9 mouse cellular contexts compared by ENCODE assay signal in genomic region chr3:144537078-144537855, GRCm38 (mm10). TPM values are rescaled to one million over a fixed set of nuclear protein-coding genes. Genes with fewer than 3 reads are reported as not detected.
A peak's percentile ranks its signal among the peaks of the same experiment; 100 is the strongest.
DNase-seq lines count a peak whose midpoint lies in the region; ATAC-seq and TF ChIP-seq lines count a peak whose summit lies in the region.
"Had no signal": no experiment of that assay in that cellular context is flagged by ENCODE, and none has a peak within 500 bp of the region (broad histone marks: within the 10 kb centered on the region; RNA-seq: fewer than 3 reads in every experiment).

No protein-coding gene starts in this region.

- H3K27me3 ChIP-seq in heart, embryonic 14.5 days (ENCODE audit: control insufficient read depth, insufficient read depth, low read length) = no peaks in the 10 kb centered on the region
- H3K27me3 ChIP-seq in heart, embryonic 10.5 days (ENCODE audit: insufficient read depth, poor library complexity, severe bottlenecking) = no peaks in the 10 kb centered on the region
- no peaks in the 10 kb centered on the region for H3K27me3 ChIP-seq in thymus, adult 2 months (ENCODE audit: control insufficient read depth, insufficient read depth, low read length)
- no peaks in the 10 kb centered on the region for H3K27me3 ChIP-seq in liver, embryonic 15.5 days

- peaks cover 12 to 28% of the 10 kb centered on the region in 2 experiments for H3K4me1 ChIP-seq in heart, embryonic 14.5 days (ENCODE audit: control insufficient read depth in 2 of 2, insufficient read depth in 2 of 2, low read length in 2 of 2)
- peaks cover 28% of the 10 kb centered on the region for H3K4me1 ChIP-seq in heart, embryonic 10.5 days
- H3K4me1 ChIP-seq in thymus, adult 2 months (replicated peaks; ENCODE audit: control insufficient read depth, insufficient read depth, low read length) = peaks cover 11% of the 10 kb centered on the region
- H3K4me1 ChIP-seq in liver, embryonic 15.5 days (replicated peaks) = peaks cover 7% of the 10 kb centered on the region

- ATAC-seq in heart, embryonic 14.5 days (ENCODE audit: insufficient number of reproducible peaks, insufficient read depth, low FRiP score, low read depth) = no peak
- ATAC-seq in liver, embryonic 15.5 days (ENCODE audit: insufficient read depth) = peak; percentile 74; the same call in 1 of the 2 replicates

- no peak overlapping the region for H3K4me3 ChIP-seq in heart, embryonic 14.5 days (ENCODE audit: control insufficient read depth in 1 of 2, insufficient read depth in 1 of 2, low read depth in 1 of 2, low read length in 2 of 2)
- H3K4me3 ChIP-seq in heart, embryonic 10.5 days = no peak overlapping the region
- no peak overlapping the region for H3K4me3 ChIP-seq in thymus, adult 2 months (ENCODE audit: control insufficient read depth, insufficient read depth, low read length)
- no peak overlapping the region for H3K4me3 ChIP-seq in liver, embryonic 15.5 days (replicated peaks)
- H3K4me3 ChIP-seq: myocyte had no signal

- no peak for DNase-seq in heart, embryonic 10.5 days (ENCODE audit: low spot score)
- peak; percentile 33 for DNase-seq in thymus, adult 2 months
- no peak for DNase-seq in thymus, postnatal 0 days (ENCODE audit: low spot score)
- no peak for DNase-seq in kidney, adult 9 months
- DNase-seq in layer of hippocampus, adult 9-10 months (ENCODE audit: low spot score) = no peak
- DNase-seq in embryo, embryonic 9.5 days (ENCODE audit: extremely low spot score) = no peak

- TF ChIP-seq POLR2A in thymus, adult 2 months (IDR thresholded peaks at IDR 0.05; ENCODE audit: control insufficient read depth, extremely low read depth, insufficient read depth, low read length, poor library complexity) = no peak

- no peak for TF ChIP-seq CTCF in thymus, adult 2 months (IDR thresholded peaks at IDR 0.05; ENCODE audit: borderline replicate concordance, control insufficient read depth, extremely low read depth, insufficient read depth, low read length, poor library complexity)

- no peaks in the 10 kb centered on the region for H3K36me3 ChIP-seq in heart, embryonic 14.5 days (ENCODE audit: control insufficient read depth, insufficient read depth, low read length)
- no peaks in the 10 kb centered on the region for H3K36me3 ChIP-seq in heart, embryonic 10.5 days
- H3K36me3 ChIP-seq in thymus, adult 2 months (ENCODE audit: control insufficient read depth, insufficient read depth, low read length) = no peaks in the 10 kb centered on the region
- no peaks in the 10 kb centered on the region for H3K36me3 ChIP-seq in liver, embryonic 15.5 days (replicated peaks)

- H3K9me3 ChIP-seq in heart, embryonic 14.5 days (ENCODE audit: control insufficient read depth, low read length) = no peaks in the 10 kb centered on the region
- no peaks in the 10 kb centered on the region for H3K9me3 ChIP-seq in heart, embryonic 10.5 days
- H3K9me3 ChIP-seq in liver, embryonic 15.5 days (replicated peaks) = no peaks in the 10 kb centered on the region

- no peak overlapping the region for H3K9ac ChIP-seq in heart, embryonic 14.5 days (ENCODE audit: low read length)
- H3K9ac ChIP-seq in liver, embryonic 15.5 days = no peak overlapping the region

- 59% methylated on average over 7 of the region's 7 CpGs for WGBS in heart, embryonic 14.5 days
- 80% methylated on average over 7 of the region's 7 CpGs for WGBS in heart, embryonic 10.5 days
- 94% methylated on average over 7 of the region's 7 CpGs for WGBS in thymus, adult 2 months
- WGBS in liver, embryonic 15.5 days (ENCODE audit: insufficient replicate concordance) = 71% methylated on average over 7 of the region's 7 CpGs

- 0 out of 2 replicates have a peak overlapping the region, but pooled peaks have one; percentile 12 for H3K4me2 ChIP-seq in heart, embryonic 14.5 days (ENCODE audit: low read length)
- no peak overlapping the region for H3K4me2 ChIP-seq in liver, embryonic 15.5 days

- 0 out of 4 replicates have a peak overlapping the region, but pooled peaks have one; percentile 0 to 19 for H3K27ac ChIP-seq in heart, embryonic 14.5 days (replicated peaks in 1 of 2; ENCODE audit: control insufficient read depth in 1 of 2, insufficient read depth in 1 of 2, low read depth in 2 of 2, low read length in 2 of 2)
- H3K27ac ChIP-seq in heart, embryonic 10.5 days = no peak overlapping the region
- no peak overlapping the region for H3K27ac ChIP-seq in thymus, adult 2 months (ENCODE audit: control insufficient read depth, insufficient read depth, low read length)
- H3K27ac ChIP-seq in liver, embryonic 15.5 days (replicated peaks) = no peak overlapping the region

RNA-seq across cellular contexts. Expression of gene Hs2st1, which starts 32.7 kb away (rescaled TPM):
- polyA plus RNA-seq in heart, embryonic 14.5 days (2014; fragmentation: Nextera tagmentation; extraction: Ambion mirVana) = 7.0 and 8.6 TPM in 2 replicates
- polyA plus RNA-seq in heart, embryonic 10.5 days (2016; fragmentation: Nextera tagmentation; extraction: Ambion mirVana) = 8.6 and 14.0 TPM in 2 replicates
- polyA plus RNA-seq in thymus, adult 2 months (2012; rRNA removed) = 7.8 and 8.2 TPM in 2 replicates
- 7.6 and 10.8 TPM in 2 replicates for polyA plus RNA-seq in thymus, postnatal 0 days (2015; fragmentation: Nextera tagmentation; extraction: Ambion mirVana)
- polyA plus RNA-seq in liver, embryonic 15.5 days (2015; fragmentation: Nextera tagmentation; extraction: Ambion mirVana) = 1.9 and 2.3 TPM in 2 replicates

RNA-seq across cellular contexts. Expression of gene Selenof, which starts 32.8 kb away (rescaled TPM):
- 340 and 384 TPM in 2 replicates for polyA plus RNA-seq in heart, embryonic 14.5 days (2014; fragmentation: Nextera tagmentation; extraction: Ambion mirVana)
- polyA plus RNA-seq in heart, embryonic 10.5 days (2016; fragmentation: Nextera tagmentation; extraction: Ambion mirVana) = 459 and 498 TPM in 2 replicates
- polyA plus RNA-seq in thymus, adult 2 months (2012; rRNA removed) = 113 and 129 TPM in 2 replicates
- 519 and 548 TPM in 2 replicates for polyA plus RNA-seq in thymus, postnatal 0 days (2015; fragmentation: Nextera tagmentation; extraction: Ambion mirVana)
- polyA plus RNA-seq in liver, embryonic 15.5 days (2015; fragmentation: Nextera tagmentation; extraction: Ambion mirVana) = 290 and 291 TPM in 2 replicates

Comparison
In these comparisons a context has a peak if more than half of its experiments do, and no peak if none do; other contexts are left out.
1. H3K27ac ChIP-seq: peak in heart, embryonic 14.5 days (2 of 2); none in heart, embryonic 10.5 days (single experiment), thymus, adult 2 months (single experiment) and liver, embryonic 15.5 days (single experiment).